Mouse (Mus musculus): ENCODE measurements around the gene Id3.
"Not testable (repeated sequence)": the region's sequence is repeated elsewhere in the genome, so short reads cannot be mapped to it uniquely, and the experiment has no call there.

The Id3 gene

GRCm38 (mm10) chr4:136143193-136143976 is at the start of gene Id3:
TSS of gene Id3 (plus strand) at chr4:136143497.
- DNase-seq (ENCODE audit: low spot score) = peak; percentile 96

DNA sequence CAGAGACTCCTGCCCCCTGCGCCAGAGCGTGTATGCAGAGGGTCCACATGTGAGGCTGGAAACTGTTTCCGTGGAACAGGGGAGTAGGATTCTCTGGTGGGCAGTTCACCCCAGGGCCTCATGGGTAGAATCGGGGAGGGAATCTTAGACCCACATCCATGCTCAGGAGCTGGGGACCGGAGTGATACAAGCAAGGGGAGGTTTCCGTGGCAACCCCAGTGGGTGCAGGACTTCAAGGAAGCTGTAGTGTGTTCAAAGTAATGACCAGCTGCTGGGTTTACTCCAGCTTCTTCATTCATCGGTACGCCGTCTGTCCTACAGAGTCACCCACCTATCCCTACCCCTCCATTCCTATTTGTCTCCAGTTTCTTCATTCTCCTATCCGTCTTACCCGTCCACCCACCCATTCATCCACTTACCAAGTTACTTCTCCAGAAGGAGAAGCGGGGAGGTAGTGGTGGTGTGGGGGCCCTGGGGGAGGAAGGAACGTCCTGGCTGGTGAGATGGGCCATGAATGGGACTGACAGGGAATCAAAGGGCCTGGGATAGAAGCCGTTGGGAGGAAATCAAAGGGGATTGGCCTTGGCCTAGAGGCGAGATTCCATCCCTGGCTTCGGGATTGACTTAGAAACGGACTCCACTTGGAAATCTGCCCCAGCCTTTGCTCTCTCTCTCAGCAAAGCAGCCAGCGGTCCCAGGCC is 48.6 kb upstream of the Id3 start:
- no peak for DNase-seq (ENCODE audit: low spot score)

DNA sequence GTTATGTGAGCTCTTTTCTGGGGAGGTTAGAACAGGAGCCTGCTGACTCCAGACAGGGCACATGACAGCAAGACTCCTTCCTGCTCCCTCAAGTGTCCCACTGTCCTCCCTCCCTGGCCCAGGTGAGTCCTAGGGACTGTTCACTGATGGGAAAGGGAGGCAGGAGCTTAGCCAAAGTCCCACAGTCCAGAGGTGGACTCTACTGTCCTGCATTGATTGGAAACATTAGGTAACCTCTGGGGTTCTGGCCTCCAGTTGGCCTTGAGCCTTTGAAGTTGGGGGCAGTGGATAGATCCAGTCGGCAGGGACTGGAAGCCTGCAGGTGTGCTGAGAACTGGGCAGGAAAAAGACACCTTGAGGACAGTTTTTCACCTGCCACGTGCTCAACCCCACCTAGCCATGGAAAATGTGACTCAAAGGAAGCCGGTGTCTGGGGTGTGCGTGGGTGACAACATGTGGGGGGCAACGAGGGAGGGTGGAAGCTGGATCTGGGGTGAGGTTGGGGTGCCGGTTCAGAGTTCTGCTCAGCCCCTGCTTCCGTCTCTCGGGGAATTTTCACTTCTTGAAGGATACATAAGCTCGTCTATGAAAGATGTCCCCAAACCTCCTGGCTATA is 47.7 kb upstream of the Id3 start:
- DNase-seq (ENCODE audit: low spot score) = no peak

- DNase-seq (ENCODE audit: low spot score) = no peak
Measured at GRCm38 (mm10) chr4:136096446-136097113, 46.7 kb upstream of the Id3 start.

DNA sequence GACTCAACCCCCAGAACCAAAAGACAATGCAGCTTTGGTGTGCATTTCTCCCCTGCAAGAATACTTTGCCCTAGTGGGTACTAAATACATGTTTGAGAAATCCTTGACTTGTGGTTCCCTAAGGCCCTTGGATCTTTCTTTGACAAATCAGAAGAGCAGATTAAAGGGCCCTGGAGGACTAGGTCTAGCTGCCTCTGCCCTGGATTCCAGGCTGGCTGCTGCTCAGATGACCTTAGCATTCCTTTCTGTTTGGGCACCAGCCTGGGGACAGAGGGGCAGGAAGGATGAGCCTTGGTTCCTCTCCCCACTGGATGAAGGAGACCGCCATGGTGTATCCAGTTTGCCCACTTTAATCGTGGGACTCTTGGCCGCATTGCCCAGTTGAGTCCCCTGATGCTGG is 44.9 kb upstream of the Id3 start:
- no peak for DNase-seq (ENCODE audit: low spot score)

DNA sequence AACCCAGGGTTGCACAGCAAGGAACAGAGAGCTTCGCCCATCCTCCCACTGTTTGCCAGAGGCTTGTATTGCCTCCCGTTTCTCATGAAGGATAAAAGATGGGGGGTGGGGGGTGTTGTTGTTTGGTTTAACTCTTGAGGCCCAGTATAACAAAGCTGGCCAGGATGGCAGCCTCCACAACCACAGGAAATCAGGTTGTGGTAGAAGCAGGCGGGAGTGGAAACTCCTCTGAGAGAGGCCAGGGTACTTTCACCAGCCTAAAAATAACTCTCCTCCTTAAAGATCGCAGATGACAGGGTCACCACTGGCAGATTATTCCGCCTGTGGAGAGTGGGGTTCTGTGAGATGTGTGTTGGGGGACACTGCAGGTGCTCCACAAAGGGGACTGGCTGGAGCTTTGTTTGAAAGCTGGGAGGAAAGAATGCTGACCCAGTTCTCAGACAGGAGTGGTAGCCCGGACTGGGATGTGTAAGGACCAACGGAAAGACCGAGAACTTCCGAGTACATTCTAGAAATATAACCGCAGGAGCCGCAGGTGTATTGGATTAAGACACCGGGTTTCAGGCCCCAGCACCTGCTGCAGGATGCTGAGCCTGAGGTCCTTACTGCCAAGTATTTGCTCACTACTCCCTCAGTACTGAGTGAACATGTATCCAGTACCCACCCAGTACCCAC is 42.8 kb upstream of the Id3 start:
- DNase-seq (ENCODE audit: low spot score) = no peak

GRCm38 (mm10) chr4:136101753-136102152 is 41.5 kb upstream of the Id3 start:
- DNase-seq (ENCODE audit: low spot score) = not testable (repeated sequence)

- no peak for DNase-seq (ENCODE audit: low spot score)
Measured at GRCm38 (mm10) chr4:136104590-136105337, 38.5 kb upstream of the Id3 start.

GRCm38 (mm10) chr4:136106880-136107301 is 36.4 kb upstream of the Id3 start:
- no peak for DNase-seq (ENCODE audit: low spot score)

DNA sequence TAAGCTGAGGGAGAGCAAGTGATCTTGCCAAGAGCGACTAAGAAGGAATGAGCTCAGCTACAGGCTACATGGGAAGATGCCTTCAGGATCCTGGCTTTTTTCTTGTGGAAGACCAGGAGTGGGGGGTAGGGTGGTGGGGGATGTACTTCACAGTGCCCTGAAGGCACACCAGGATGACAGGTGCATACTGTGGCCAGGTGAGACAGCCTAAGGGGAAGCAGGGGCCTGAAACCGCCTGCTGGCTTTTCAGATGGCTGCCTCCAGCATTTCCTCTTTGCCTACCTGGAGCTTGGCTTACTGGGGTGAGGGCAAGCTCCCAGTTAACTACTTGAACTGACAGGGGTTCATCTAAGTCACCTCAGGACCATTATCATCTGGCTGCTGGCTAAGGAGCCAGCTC is 34.1 kb upstream of the Id3 start:
- DNase-seq (ENCODE audit: low spot score) = no peak

DNA sequence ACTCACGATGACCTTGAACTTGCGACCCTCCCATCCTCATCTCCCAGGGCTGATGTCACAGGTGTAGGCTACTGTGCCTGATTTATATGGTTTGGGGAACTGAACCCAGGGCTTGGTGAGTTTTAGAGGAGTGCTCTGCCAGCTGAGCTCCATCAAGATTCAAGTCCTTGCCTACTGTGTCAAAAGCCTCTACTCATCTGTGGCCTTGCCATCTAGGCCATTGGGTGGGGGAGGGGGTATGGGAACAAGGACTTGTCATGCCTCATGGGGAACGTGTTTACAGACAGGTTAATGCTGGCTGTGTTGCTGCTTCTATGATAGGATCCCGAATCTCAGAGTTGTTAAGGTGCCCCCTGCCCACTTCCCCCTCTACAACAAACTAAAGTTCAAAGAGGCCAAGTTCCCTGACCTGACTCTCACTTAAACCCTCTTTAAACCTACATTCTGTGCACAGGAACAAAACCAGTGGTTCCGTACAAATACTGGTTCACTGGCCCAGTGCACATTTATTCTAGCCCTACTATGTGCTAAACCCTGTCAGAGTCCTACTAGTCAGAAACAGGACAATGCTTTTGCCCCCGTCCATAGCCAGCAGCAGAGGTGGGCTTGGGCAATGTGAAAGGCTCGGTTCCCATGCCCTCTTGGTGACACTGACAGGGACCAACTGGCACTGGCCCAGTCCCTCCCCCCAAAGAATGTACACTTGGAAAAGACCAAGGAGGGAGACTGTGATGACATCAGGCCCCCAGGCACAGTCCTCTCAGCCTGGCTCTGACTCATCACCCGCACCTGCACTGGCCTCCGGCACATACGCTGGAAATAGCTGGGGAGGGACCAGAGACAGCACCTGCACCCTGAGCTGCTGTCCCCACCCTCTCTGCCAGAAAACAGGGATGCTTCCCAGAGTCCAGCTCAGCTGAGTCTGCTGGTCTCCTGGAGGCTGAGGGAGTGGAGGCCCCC is 33.1 kb upstream of the Id3 start:
- peak; percentile 60 for DNase-seq (ENCODE audit: low spot score)

DNA sequence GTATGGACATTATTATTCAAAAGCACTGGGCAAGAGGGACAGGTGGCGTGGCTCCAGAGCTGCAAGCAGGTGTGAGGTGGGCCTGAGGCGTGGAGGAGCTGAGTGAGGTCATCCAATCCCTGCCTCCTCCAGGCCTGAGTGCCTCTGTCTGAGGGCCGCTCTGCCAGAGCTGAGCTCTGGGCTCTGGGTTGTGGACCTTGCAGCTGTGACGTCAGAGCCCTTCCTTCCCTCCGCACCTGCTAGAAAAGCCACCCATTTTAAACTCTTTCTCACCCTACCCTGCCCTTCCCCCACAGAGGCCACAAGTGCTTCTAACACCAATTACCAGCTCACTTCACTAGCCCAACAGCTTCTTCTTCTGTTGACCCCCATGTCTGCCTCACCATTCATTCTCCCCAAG is 31.0 kb upstream of the Id3 start:
- DNase-seq (ENCODE audit: low spot score) = no peak

DNA sequence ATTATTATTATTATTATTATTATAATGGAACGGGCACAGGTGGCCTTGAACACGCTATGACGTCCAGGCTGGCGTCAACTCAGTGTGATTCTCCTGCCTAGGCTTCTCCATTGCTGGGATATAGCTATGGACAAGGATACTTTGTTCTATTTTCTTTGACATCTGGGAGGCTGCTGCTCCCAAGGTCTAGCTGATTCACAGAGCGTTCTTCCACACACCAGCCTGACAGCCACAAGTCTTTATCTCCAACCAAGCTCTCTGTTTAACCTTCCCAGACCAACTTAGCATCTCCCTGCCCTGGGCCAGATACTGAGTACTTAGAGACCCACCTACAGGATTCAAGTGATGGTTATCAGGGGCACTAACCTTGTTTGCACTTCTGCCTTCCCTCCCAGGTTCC is 28.6 kb upstream of the Id3 start:
- DNase-seq (ENCODE audit: low spot score) = no peak

DNA sequence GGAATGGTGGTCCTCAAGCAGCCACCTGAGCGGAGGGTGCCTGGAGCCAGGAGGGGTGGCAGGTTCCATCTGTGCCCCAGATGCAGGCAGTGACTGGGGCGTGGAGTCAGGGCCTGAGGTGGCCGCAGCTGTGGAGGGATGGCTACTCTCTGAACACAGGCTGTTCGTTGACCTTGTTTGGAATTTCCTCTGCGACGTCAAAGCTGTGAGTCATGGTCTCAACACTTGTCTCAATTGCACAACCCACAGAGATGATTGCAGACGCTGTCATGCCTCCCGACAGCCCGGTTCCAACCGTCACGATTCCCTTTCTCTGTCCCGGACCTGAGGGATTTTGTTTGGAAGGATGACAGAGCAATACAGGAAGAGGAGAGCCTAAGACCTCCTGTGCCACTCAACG is 26.3 kb upstream of the Id3 start:
- DNase-seq (ENCODE audit: low spot score) = peak; percentile 88

DNA sequence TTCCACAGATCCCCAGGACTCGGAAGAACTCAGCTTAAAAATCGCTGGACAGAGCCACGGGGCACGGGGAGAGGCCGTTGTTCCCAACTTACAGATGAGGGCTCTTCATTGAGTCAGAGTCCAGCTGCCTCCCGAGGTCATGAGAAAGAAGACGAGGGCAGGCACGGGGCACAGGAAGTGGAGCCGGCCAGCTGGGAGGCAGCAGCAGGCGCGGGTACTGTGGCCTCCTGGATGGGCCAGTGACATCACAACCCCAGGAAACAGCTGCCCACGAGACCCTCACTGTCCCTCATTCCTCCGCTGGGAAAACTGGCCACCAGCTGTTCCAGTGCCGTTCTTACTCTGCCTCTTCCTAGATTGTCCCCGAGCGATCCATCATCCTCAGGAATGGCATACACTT is 23.3 kb upstream of the Id3 start:
- DNase-seq (ENCODE audit: low spot score) = no peak

- no peak for DNase-seq (ENCODE audit: low spot score)
Measured at GRCm38 (mm10) chr4:136121158-136121557, 22.1 kb upstream of the Id3 start.

GRCm38 (mm10) chr4:136121844-136122468 is 21.3 kb upstream of the Id3 start:
- DNase-seq (ENCODE audit: low spot score) = no peak

DNA sequence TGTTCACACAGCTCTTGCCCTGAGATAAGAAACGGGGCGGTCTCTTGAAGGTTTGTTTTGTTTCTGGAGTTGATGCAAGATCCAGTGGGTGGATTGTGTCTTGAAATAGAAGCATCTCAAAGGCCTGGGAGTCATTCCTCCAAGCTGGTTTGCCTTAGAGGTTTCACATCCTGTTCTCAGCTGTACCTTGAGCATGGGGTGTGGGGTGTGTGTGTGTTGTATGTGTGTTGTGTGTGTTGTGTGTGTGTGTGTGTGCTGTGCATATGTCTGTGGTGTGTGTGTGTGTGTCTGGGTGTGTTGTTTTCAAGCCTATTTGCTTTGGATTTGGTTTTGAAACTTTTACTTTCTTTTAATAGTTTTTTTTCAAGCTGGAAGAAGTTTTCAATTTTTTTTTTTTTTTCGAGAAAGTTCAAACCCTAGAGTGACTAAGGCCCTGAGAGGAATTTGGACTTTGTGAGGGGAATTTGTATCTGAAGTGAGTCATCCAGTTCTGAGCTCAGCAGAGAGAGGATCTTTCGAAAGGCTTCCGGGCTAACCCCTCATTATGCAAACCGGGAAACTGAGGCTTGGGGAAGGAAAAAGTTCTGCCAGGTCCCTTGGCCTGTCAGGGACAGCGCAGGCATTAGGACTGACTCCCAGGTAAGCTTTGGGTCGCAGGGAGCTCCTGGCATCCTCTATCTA is 20.0 kb upstream of the Id3 start:
- no peak for DNase-seq (ENCODE audit: low spot score)

DNA sequence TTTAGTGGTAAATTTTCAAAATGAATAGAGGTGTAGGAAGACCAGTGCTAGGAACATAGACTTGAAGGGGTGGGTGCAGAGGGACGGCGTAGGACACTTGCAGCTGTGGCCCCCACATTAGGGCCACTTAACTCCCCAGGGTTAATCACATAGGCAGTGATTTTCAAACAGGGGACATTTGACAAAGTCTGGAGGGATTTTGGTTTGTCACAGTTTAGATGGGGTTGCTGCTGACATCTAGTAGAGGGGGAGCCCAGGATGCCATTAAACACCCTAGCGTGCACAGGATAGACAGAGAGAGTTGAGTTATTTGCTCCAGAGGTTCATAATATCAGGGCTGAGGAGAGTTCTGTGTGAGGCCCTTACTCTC is 19.5 kb upstream of the Id3 start:
- no peak for DNase-seq (ENCODE audit: low spot score)
